Mouse (Mus musculus) R1 (cell line): ENCODE results near the gene Apip.

ENCODE experiments used
- DNase-seq: peaks from one replicate; pipeline ENCODE4 v3.0.0-alpha.2; 2018; ENCODE audit warnings: low read depth, low spot score

The Apip gene

GRCm38 (mm10) chr2:103073219-103073982, at the start of gene Apip, which contains the start of gene Pdhx:
Gene Apip (plus strand): TSS chr2:103073675.
Gene Pdhx (minus strand): TSS chr2:103073513.
- DNase-seq: peak; percentile 98

- no peak for DNase-seq
These were observed 35.6 kb upstream of the Apip start for GRCm38 (mm10) chr2:103037831-103038230.

- DNase-seq: no peak
These were observed 32.6 kb upstream of the Apip start for GRCm38 (mm10) chr2:103040896-103041295.

DNA sequence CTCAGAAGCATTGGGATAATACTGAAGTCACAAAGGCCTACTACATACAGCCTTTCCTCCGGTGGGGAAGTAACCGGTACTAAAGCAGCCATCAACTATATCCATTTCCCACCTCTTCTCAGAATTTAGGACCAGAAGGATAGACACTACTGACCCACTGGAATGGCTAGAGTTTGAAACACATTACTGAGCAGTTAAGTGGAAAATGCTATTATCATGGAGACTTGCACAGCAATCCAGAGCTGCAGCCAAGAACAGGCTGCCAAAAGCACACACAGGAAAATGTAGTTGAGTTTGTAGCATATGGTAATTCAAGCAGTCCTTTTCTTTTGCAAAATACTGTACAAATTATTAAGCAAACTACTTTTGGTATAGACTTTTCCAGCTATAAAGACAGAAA, 28.2 kb upstream of the Apip start:
- no peak for DNase-seq

GRCm38 (mm10) chr2:103051937-103052893, 21.3 kb upstream of the Apip start:
- DNase-seq: peak; percentile 9

GRCm38 (mm10) chr2:103055820-103056219, 17.7 kb upstream of the Apip start:
- DNase-seq: no peak

- DNase-seq: no peak
These were observed 15.2 kb upstream of the Apip start for GRCm38 (mm10) chr2:103058266-103058665.

DNA sequence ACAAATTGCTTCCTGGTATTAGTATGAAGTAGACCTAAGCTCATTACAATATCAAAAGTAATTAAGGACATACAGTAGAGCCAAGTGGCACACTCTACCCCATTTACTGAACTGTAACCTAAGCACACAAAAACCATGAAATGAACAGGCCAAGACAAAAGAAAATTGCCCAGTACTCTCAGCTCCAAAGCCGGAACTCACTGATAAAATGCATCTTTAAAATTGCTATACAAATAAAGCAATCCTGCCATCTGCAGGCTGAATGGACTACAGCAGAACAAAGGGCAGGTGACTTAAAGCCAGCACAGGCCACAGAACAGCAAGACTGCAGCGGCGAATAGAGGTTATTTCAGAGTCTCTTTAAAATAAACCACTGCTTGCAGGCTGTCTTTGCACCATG, 10.6 kb upstream of the Apip start:
- DNase-seq: peak; percentile 22

DNA sequence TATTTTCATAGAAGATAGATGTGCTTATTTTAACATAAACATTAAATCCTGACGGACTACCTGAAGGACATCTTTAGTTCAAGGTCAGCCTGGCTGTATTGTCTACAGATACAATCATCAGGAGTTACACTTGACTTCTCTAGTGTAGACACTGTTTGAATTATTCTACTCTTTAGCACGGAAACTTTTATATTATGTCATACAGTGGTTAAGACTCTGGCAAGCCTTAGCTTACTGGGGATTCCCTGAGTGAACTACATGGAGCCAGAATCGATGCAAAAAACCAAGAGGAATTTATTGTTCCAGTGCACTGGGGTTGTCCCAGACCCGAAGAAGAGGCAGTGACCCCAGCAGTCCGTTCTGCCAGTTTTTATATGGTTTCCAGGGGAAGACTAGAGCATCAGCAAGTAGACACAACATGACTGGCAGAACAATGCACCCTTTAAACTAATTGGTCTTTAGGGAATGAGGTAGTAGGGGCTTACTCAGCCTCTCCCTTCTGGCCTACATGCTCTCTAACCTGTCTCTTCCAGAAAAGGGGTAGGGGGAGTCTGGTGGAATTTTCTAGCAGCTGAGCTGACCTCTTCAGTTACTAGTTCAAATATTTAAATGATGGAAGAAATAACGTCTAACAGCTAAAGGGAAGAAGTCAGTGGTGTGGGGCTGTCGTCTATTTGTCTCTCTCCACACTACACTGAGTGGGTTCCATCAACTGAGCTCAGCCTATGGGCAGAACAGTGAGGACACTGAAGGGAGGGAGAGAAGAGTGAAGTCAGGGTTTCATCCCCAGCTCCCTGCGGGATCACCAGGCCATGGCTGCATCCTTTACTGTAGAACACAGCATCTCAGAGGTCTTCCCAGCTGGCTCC, 6.6 kb upstream of the Apip start:
- DNase-seq: no peak

DNA sequence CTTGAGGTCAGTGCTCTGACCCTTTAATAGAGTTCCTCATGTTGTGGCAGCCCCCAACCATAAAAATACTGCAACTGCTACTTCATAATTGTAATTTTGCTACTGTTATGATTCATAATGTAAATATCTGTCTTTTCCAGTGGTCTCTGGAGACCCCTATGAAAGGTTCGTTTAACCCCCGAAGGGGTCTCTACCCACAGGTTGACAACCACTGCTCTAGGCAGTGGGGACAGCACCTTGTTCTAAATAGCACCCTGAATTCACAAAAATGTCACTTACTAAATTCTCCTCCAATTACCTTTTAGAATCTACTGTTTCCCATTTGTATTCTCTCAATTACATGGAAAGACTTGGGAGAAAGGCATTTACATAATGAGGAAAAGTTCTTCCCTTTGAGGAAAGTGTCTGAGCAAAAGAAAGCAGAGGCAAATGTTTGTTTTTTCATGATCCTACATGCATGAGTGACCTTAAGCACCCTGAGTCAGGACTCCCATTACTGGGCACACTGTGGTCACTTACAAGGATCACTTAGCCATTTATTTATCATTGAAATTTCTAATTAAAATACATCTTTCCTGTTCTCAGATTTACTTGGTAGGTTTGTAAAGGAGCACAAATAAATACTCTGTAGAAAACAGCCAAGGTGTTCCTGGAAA, 5.8 kb upstream of the Apip start:
- DNase-seq: no peak

DNA sequence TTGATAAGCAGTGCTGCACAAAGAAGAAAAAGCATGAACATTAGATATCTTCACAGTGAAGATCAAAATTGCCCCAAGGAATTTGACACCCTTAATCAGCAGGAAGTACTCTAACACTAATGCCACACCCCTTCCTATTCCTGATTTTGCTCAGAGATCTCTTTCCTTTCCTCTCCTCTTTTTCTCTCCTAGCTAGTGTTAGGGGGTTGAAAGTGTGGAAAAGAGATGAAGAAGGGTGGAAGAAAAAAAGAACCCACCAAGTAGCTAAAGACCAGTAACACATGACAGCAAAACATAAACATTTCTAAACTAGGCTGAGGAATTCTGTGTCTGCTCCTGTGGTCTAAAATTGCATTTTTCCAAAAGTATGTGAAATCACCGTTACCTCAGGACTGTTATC, 4.9 kb upstream of the Apip start:
- DNase-seq: no peak

GRCm38 (mm10) chr2:103069752-103070405, 3.6 kb upstream of the Apip start:
- DNase-seq: no peak

GRCm38 (mm10) chr2:103070586-103070985, 2.9 kb upstream of the Apip start:
- DNase-seq: no peak

DNA sequence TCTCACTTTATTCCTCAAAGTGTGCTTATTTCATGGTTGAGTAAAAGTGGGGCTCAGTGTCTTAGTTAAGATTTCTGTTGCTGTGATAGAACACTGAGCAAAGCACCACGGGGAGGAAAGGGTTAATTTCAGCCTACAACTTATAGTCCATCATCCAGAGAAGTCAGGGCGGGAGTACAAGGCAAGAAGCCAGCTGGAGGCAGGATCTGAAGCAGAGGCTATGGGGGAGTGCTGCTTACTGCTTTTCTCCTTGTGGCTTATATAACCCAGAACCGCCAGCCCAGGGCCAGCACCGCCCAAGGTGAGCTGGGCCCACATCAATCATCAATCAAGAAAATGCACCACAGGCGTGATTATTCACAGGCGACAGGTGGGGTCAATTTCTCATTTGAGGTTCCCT, 7.6 kb downstream of the Apip start:
- no peak for DNase-seq

- DNase-seq: no peak
These were observed 8.2 kb downstream of the Apip start for GRCm38 (mm10) chr2:103081706-103082105.

- no peak for DNase-seq
These were observed 9.4 kb downstream of the Apip start for GRCm38 (mm10) chr2:103082853-103083252.

- peak; percentile 25 for DNase-seq
These were observed 11.0 kb downstream of the Apip start for GRCm38 (mm10) chr2:103084451-103084850.

- no peak for DNase-seq
These were observed 12.2 kb downstream of the Apip start for GRCm38 (mm10) chr2:103085633-103086032.

DNA sequence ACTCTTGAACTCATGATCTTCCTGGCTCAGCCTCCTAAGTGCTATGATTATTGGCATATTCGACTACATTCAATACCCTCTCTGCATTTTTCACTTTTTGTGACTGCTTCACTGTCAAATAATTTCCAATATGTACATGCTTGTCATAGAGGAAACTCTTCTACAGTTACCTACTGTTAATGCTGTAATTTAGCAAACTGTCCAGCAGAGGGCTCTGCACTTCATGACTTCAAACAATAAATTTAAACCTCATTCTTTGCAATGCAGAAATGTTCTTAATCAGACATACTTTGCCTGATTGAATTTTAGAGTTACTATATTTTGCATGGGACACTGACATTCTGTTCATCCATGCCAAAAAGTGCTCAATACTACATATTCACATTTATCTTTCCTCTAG, 13.0 kb downstream of the Apip start:
- DNase-seq: peak; percentile 45

DNA sequence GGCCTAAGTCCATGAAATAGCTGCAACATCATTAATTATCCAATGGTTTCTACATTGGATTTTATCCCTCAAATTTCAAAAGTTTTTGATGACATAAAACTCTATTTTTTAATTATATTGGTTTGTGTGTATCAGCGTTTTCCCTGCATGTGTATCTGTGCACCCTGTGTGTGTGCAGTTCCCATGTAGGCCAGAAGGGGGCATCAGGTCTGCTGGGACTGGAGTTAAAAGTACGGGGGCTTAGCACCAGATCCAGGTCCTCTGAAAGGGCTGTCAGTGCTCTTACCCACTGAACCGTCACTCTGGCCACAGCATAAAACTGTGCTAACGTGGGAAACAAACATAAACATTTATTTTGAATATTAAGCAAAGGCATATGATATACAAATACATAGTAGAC, 14.6 kb downstream of the Apip start:
- DNase-seq: peak; percentile 55

DNA sequence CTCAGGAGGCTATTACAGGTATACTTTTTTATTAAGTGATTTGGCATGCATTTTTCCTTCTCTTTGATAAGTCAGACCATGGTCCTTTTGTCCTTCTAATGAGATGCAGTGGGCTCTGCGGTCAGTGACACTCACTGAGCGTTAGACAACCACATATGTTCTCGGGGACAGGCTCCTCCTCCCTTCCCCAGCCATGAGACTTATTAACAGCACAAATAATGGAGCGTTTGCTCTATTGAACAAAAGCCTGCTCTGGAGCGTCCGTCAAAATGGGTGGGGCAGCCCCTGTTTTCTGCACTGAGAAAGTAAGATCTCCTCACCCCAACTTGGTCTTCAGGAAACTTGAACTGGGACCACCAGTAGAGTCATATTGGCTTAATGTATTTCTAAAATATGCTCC, 16.0 kb downstream of the Apip start:
- DNase-seq: no peak
